Mouse (Mus musculus): Measurements from ENCODE around the gene Ovch2. TPM values are rescaled to one million over a fixed set of nuclear protein-coding genes. Genes with fewer than 3 reads are reported as not detected.

Gene Ovch2
- not detected for polyA plus RNA-seq (2014; fragmentation: Illumina TruSeq; extraction: RNeasy Lipid Tissue Mini Kit (QIAGEN cat#74804); ENCODE audit: low read depth, low replicate concordance)

DNA sequence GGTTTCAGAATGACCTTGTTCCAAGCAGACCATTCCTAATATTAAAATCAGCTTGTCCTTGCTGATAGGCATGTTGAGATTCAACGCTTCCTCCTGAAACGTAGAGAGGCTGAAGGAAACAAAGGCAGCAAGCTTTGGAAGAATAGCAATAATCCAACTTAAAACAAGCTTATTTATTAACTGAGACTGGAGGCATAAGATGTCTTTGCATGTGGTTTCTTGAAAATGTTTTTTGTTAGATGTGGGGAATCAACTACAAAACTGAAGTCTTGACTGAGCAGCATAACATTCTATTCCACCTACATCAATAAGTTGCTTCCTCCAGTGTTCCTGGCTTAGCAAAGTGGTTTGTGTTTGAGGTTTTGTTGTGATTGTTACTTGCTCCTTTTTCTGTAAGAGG, at the start of gene Ovch2:
TSS of gene Ovch2 (minus strand) at position 101 of the 400 bp plus-strand sequence.

GRCm38 (mm10) chr7:107847390-107847789, 46.4 kb upstream of the Ovch2 start, which contains the start of gene Olfr470:
Olfr470 (minus strand) TSS chr7:107847490.

GRCm38 (mm10) chr7:107825441-107825840, 24.4 kb upstream of the Ovch2 start, which contains the start of gene Olfr469:
Olfr469 (minus strand) TSS chr7:107825541.

DNA sequence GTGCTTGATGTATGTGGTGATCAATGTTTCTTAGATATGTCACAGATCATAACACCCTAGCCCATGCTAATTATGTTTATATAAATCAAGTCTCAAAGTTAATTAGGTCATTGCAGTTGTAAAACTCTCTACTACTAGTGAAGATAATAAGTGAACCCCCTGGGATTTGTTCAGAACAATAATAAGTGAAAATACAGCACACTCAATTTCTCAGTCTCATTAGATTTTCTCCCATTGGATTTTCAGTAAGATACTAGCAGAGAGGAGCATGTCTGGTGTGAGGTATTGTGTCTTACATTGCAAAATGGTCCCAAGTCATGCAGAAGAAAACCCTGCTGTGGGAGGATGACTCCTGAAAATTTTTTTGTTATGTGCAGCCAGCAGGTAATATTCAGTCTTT, 11.0 kb upstream of the Ovch2 start, which contains the start of gene Olfr467:
TSS of gene Olfr467 (plus strand) at position 301 of the 400 bp plus-strand sequence.

DNA sequence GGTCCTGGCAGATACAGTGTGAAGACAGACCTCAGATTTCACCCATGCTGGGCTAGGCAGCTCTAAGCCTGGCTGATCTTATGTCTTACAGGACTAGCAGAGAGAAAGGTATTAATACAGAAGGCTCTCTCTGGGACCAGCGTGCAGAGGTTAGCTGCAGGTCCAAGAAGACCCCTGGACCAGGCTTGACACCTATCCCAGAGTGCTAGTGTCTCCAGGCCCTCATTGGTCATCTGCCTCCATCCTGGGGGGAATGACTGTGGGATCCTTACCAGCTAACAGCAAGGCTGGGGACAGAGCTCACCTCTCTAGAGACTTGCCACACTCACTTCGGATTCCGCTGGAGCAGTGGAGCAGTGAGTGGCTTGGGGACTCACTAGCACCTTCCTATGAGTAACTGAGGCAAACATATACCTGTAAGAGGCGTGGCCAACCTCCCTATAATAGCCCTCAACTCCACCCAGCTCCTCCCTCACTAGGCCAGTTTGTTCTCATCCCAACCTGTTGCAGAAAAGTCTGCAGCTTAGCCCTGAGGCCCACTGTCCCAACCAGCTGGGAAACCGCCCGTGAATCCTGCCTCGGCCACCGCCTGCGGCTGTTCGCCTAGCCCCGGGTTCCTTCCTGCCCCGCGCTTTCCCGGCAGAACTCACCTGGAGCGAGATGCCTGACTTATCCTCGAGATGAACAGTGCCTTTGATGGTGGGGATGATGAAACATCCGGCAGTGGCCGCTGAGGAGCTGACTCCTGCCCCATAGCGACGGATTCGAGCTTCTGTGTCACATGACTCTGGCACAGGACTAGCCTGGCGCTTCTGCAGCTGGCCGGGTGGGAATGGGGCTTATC, 43.5 kb downstream of the Ovch2 start, which contains the start of gene Cyb5r2:
TSS of gene Cyb5r2 (minus strand) at position 725 of the 844 bp plus-strand sequence.

Other genes with a start within 250 kb of the Ovch2 start
- gene Olfml1, start 233.8 kb downstream of the Ovch2 start, polyA plus RNA-seq (2014; fragmentation: Illumina TruSeq; extraction: RNeasy Lipid Tissue Mini Kit (QIAGEN cat#74804); ENCODE audit: low read depth, low replicate concordance), result 9.5 TPM
- 4.5 TPM for gene Ppfibp2, start 206.0 kb downstream of the Ovch2 start, polyA plus RNA-seq (2014; fragmentation: Illumina TruSeq; extraction: RNeasy Lipid Tissue Mini Kit (QIAGEN cat#74804); ENCODE audit: low read depth, low replicate concordance)
- gene 5330417H12Rik, start 176.0 kb downstream of the Ovch2 start, polyA plus RNA-seq (2014; fragmentation: Illumina TruSeq; extraction: RNeasy Lipid Tissue Mini Kit (QIAGEN cat#74804); ENCODE audit: low read depth, low replicate concordance), result not detected
- not detected for gene Cyb5r2, start 43.2 kb downstream of the Ovch2 start, polyA plus RNA-seq (2014; fragmentation: Illumina TruSeq; extraction: RNeasy Lipid Tissue Mini Kit (QIAGEN cat#74804); ENCODE audit: low read depth, low replicate concordance)
- not detected for gene Olfr467, start 11.1 kb upstream of the Ovch2 start, polyA plus RNA-seq (2014; fragmentation: Illumina TruSeq; extraction: RNeasy Lipid Tissue Mini Kit (QIAGEN cat#74804); ENCODE audit: low read depth, low replicate concordance)
- gene Olfr469, start 24.3 kb upstream of the Ovch2 start, polyA plus RNA-seq (2014; fragmentation: Illumina TruSeq; extraction: RNeasy Lipid Tissue Mini Kit (QIAGEN cat#74804); ENCODE audit: low read depth, low replicate concordance), result not detected
- not detected for gene Olfr470, start 46.3 kb upstream of the Ovch2 start, polyA plus RNA-seq (2014; fragmentation: Illumina TruSeq; extraction: RNeasy Lipid Tissue Mini Kit (QIAGEN cat#74804); ENCODE audit: low read depth, low replicate concordance)
- gene Olfr472, start 96.7 kb upstream of the Ovch2 start, polyA plus RNA-seq (2014; fragmentation: Illumina TruSeq; extraction: RNeasy Lipid Tissue Mini Kit (QIAGEN cat#74804); ENCODE audit: low read depth, low replicate concordance), result not detected
- not detected for gene Olfr473, start 129.2 kb upstream of the Ovch2 start, polyA plus RNA-seq (2014; fragmentation: Illumina TruSeq; extraction: RNeasy Lipid Tissue Mini Kit (QIAGEN cat#74804); ENCODE audit: low read depth, low replicate concordance)
- gene Olfr474, start 153.4 kb upstream of the Ovch2 start, polyA plus RNA-seq (2014; fragmentation: Illumina TruSeq; extraction: RNeasy Lipid Tissue Mini Kit (QIAGEN cat#74804); ENCODE audit: low read depth, low replicate concordance), result not detected
- gene Olfr476, start 163.6 kb upstream of the Ovch2 start, polyA plus RNA-seq (2014; fragmentation: Illumina TruSeq; extraction: RNeasy Lipid Tissue Mini Kit (QIAGEN cat#74804); ENCODE audit: low read depth, low replicate concordance), result not detected
- not detected for gene Olfr477, start 185.5 kb upstream of the Ovch2 start, polyA plus RNA-seq (2014; fragmentation: Illumina TruSeq; extraction: RNeasy Lipid Tissue Mini Kit (QIAGEN cat#74804); ENCODE audit: low read depth, low replicate concordance)
- gene Olfr478, start 232.8 kb upstream of the Ovch2 start, polyA plus RNA-seq (2014; fragmentation: Illumina TruSeq; extraction: RNeasy Lipid Tissue Mini Kit (QIAGEN cat#74804); ENCODE audit: low read depth, low replicate concordance), result not detected
- gene Olfr479, start 249.5 kb upstream of the Ovch2 start, polyA plus RNA-seq (2014; fragmentation: Illumina TruSeq; extraction: RNeasy Lipid Tissue Mini Kit (QIAGEN cat#74804); ENCODE audit: low read depth, low replicate concordance), result not detected